Mouse (Mus musculus): ENCODE measurements around the gene Eif4g1. TPM values are rescaled to one million over a fixed set of nuclear protein-coding genes. Genes with fewer than 3 reads are reported as not detected.

The Eif4g1 gene
- total and polyA plus RNA-seq, 3 experiments = 403 to 519 (median 473) TPM

- no peak for TF ChIP-seq JUN (IDR thresholded peaks at IDR 0.05; ENCODE audit: insufficient read depth, low read depth, low read length)
- TF ChIP-seq KAT2A (IDR thresholded peaks at IDR 0.05; ENCODE audit: insufficient replicate concordance, low read length) = no peak
- TF ChIP-seq HCFC1 (IDR thresholded peaks at IDR 0.05; ENCODE audit: low read depth, low read length) = peak; percentile 32
- 0 out of 2 replicates have a peak, but pooled peaks have one; percentile 17 for TF ChIP-seq BHLHE40 (IDR thresholded peaks at IDR 0.05; ENCODE audit: low read depth, low read length)
- TF ChIP-seq POLR2AphosphoS2 (IDR thresholded peaks at IDR 0.05; ENCODE audit: low read depth, low read length) = no peak; the same call in 1 of the 2 replicates
- 0 out of 2 replicates have a peak, but pooled peaks have one; percentile 19 for TF ChIP-seq UBTF (IDR thresholded peaks at IDR 0.05; ENCODE audit: low read depth, low read length)
- peak; percentile 57 for TF ChIP-seq POLR2A (IDR thresholded peaks at IDR 0.05; ENCODE audit: low read depth, low read length)
- TF ChIP-seq MAFK (IDR thresholded peaks at IDR 0.05; ENCODE audit: insufficient replicate concordance, low read length) = 0 out of 2 replicates have a peak, but pooled peaks have one; percentile 33
- TF ChIP-seq TCF12 (IDR thresholded peaks at IDR 0.05; ENCODE audit: low read depth, low read length) = peak; percentile 50; the same call in 1 of the 2 replicates
Measured at GRCm38 (mm10) chr16:20621191-20621990, 46.7 kb upstream of the Eif4g1 start, which contains the start of gene Camk2n2 (continued).

- in situ Hi-C loops (cut with MboI; ENCODE audit: low pct_ligation_motif_present, low pct_unique_long_range_greater_than_20kb, low sequenced_read_pairs) = no loop called here
- dilution Hi-C loops (cut with MboI; ENCODE audit: extremely low pct_ligation_motif_present, extremely low pct_unique_long_range_greater_than_20kb, low sequenced_read_pairs) = no loop called here
- TF ChIP-seq POLR2AphosphoS2 (IDR thresholded peaks at IDR 0.05; ENCODE audit: low read depth, low read length) (peak; percentile 82; the same call in 1 of the 2 replicates), POLR2A (IDR thresholded peaks at IDR 0.05; ENCODE audit: low read depth, low read length) (peak; percentile 70), ZMIZ1 (IDR thresholded peaks at IDR 0.05; ENCODE audit: low read depth, low read length) (no peak), SMC3 (IDR thresholded peaks at IDR 0.05; ENCODE audit: low read depth, low read length) (no peak), MEF2A (IDR thresholded peaks at IDR 0.05; ENCODE audit: borderline replicate concordance, low read depth, low read length) (no peak; the same call in 1 of the 2 replicates), MXI1 (IDR thresholded peaks at IDR 0.05; ENCODE audit: low read depth, low read length) (peak; percentile 72), CTCF (conservative IDR thresholded peaks at IDR 0.05 in 1 of 2, IDR thresholded peaks at IDR 0.05 in 1 of 2; ENCODE audit: low read depth in 2 of 2, low read length in 2 of 2) (no peak), CHD2 (IDR thresholded peaks at IDR 0.05; ENCODE audit: low read length) (peak; percentile 53), MAX (IDR thresholded peaks at IDR 0.05; ENCODE audit: low read length) (no peak; the same call in none of the 2 replicates), TBP (conservative IDR thresholded peaks at IDR 0.05; ENCODE audit: low read depth, low read length) (0 out of 2 replicates have a peak, but pooled peaks have one; percentile 27), PAX5 (IDR thresholded peaks at IDR 0.05; ENCODE audit: low read length) (no peak), MAZ (IDR thresholded peaks at IDR 0.05; ENCODE audit: low read depth, low read length) (peak; percentile 92), CHD1 (IDR thresholded peaks at IDR 0.05; ENCODE audit: low read depth, low read length) (no peak), UBTF (IDR thresholded peaks at IDR 0.05; ENCODE audit: low read depth, low read length) (peak; percentile 60; the same call in 1 of the 2 replicates), MAFK (IDR thresholded peaks at IDR 0.05; ENCODE audit: insufficient replicate concordance, low read length) (no peak), ZC3H11A (IDR thresholded peaks at IDR 0.05; ENCODE audit: low read depth, low read length) (no peak), USF2 (conservative IDR thresholded peaks at IDR 0.05; ENCODE audit: low read depth, low read length) (0 out of 2 replicates have a peak, but pooled peaks have one; percentile 11), IRF4 (IDR thresholded peaks at IDR 0.05; ENCODE audit: low read depth, low read length) (peak; percentile 59; the same call in 1 of the 2 replicates), JUN (IDR thresholded peaks at IDR 0.05; ENCODE audit: insufficient read depth, low read depth, low read length) (0 out of 2 replicates have a peak, but pooled peaks have one; percentile 4), JUND (conservative IDR thresholded peaks at IDR 0.05; ENCODE audit: low read depth, low read length) (no peak), MYC (IDR thresholded peaks at IDR 0.05; ENCODE audit: low read depth, low read length) (peak; percentile 70; the same call in 1 of the 2 replicates), KAT2A (IDR thresholded peaks at IDR 0.05; ENCODE audit: insufficient replicate concordance, low read length) (0 out of 2 replicates have a peak, but pooled peaks have one; percentile 10), GABPA (IDR thresholded peaks at IDR 0.05; ENCODE audit: insufficient replicate concordance, low read depth, low read length) (peak; percentile 62; the same call in 1 of the 2 replicates), SIN3A (IDR thresholded peaks at IDR 0.05; ENCODE audit: low read length) (peak; percentile 95), HCFC1 (IDR thresholded peaks at IDR 0.05; ENCODE audit: low read depth, low read length) (peak; percentile 23; the same call in 1 of the 2 replicates), BHLHE40 (IDR thresholded peaks at IDR 0.05; ENCODE audit: low read depth, low read length) (peak; percentile 60), TCF12 (IDR thresholded peaks at IDR 0.05; ENCODE audit: low read depth, low read length) (peak; percentile 61), NELFE (IDR thresholded peaks at IDR 0.05; ENCODE audit: low read depth, low read length) (peak; percentile 53), ZNF384 (IDR thresholded peaks at IDR 0.05; ENCODE audit: low read depth, low read length) (no peak), RCOR1 (conservative IDR thresholded peaks at IDR 0.05; ENCODE audit: low read depth, low read length) (peak; percentile 16; the same call in 1 of the 2 replicates)
Measured at GRCm38 (mm10) chr16:20621991-20622685, 46.0 kb upstream of the Eif4g1 start.

More at GRCm38 (mm10) chr16:20621991-20622685, 46.0 kb upstream of the Eif4g1 start:
- Histone ChIP-seq H3K4me1 (ENCODE audit: control insufficient read depth in 1 of 2, insufficient read depth in 2 of 2) (peaks cover 4 to 27% of the 10 kb centered on the region in 2 experiments; a peak in 3 of 4 replicates), H3K9ac (ENCODE audit: insufficient read depth, low read depth) (peak overlapping the region; percentile 72), H3K36me3 (replicated peaks in 1 of 2; ENCODE audit: control insufficient read depth in 1 of 2, insufficient read depth in 1 of 2, low read length in 1 of 2) (peaks cover 2 to 36% of the 10 kb centered on the region in 2 experiments), H3K4me2 (ENCODE audit: insufficient read depth, low read depth, poor library complexity, severe bottlenecking) (peak overlapping the region; percentile 72), H3K79me2 (replicated peaks; ENCODE audit: control insufficient read depth, extremely low read depth, insufficient read depth, poor library complexity, severe bottlenecking) (no peaks in the 10 kb centered on the region), H3K27ac (ENCODE audit: insufficient read depth, low read depth) (peak overlapping the region; percentile 85), H3K27me3 (replicated peaks) (no peaks in the 10 kb centered on the region), H3K4me3 (replicated peaks in 1 of 3; ENCODE audit: low read depth in 2 of 3, low read length in 2 of 3, poor library complexity in 1 of 3) (peak overlapping the region; percentile 62 to 85 (median 80)), H3K9me3 (replicated peaks; ENCODE audit: low read length) (peaks cover 17% of the 10 kb centered on the region)
- DNase-seq (ENCODE audit: extremely low read depth) = peak; percentile 95

Data from CH12.LX (cell line).